Mouse (Mus musculus) ovary, adult 18-20 months (tissue): ENCODE data around the gene Mfn1.

Experiments
- DNase-seq: peaks from one replicate; pipeline ENCODE4 v3.0.0; 2022; ENCODE audit warnings: low spot score, mixed read lengths

Gene Mfn1

DNA sequence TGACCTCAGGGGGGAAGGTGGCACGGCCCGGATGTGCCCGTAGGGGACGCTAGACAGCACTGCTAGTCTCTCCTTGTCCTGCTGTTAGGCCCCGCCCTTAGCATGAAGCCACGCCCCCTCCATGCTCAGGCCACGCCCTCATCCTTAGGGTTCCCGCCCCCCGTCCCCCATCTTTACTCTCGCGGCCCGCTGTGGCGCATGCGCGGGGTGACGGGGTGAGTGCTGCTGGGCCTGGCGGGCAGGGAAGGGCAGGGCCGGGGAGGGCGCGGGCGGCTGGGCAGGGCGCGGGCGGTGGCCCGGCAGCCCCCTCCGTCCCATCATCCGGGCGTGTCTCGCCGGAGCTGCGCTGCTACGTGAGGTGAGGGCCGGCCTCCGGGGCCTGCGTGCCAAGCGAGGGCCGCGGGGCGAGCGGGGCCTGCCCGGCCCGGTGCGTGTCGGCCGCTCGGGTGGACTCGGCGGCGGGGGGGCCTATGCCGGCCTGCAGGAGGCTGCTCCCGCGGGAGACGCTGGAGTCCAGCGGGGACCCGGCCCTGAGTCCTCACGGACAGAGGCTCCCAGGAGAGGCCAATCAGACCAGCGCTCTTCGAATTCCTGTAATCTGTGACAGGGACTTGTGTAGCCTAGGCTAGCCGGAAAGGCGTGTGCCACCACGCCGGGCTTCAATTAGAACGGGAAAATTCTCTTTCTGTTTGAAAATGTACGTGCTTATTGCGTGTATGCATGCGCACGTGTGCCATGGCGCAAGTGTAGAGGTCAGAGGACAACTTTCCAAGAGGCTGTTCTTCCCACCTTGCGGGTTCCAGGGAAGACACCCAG is 18.7 kb upstream of the Mfn1 start:
- peak; percentile 94 for DNase-seq

DNA sequence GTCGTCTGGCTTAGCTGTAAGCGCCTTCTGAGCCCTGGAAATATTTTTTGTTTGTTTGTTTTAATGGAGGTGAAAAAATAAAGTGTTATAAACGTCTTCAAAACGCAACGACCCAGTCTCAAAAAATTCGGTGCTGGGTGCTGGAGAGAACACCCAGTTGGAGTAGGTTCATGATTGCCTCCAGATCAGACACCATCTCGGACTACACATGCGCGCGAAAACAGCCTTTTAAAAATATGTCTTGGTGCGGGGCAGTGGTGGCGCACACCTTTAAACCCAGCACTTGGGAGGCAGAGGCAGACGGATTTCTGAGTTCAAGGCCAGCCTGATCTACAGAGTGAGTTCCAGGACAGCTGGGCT is 18.1 kb upstream of the Mfn1 start:
- DNase-seq = no peak

DNA sequence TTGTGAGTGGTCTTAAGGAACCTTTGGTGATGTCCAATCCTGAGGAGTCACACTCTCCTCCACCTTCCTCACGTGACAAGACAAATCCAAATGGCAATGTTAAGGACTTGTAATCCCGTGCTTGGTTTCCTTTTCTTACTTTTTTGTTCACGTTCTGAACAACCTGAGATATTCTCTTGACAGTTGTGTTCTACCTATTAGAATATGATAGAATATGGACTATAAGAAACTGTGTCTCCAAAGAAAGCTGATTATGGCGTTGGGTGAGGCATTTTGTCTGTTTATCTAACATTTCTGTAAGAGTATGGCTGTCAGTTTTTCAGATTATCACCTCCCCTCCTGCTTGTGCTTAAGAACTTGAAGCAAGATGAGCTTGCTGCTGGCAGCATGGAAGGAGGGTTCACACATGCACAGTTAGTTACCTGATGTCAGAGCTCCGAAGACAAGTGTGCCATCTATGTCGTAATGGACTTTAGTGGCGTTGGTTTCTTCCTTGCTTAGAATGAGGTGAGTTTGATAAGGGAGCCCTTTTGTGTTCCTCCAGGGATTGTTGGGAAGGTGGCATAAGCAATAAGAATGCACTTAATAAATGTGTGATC is 16.5 kb upstream of the Mfn1 start:
- no peak for DNase-seq

DNA sequence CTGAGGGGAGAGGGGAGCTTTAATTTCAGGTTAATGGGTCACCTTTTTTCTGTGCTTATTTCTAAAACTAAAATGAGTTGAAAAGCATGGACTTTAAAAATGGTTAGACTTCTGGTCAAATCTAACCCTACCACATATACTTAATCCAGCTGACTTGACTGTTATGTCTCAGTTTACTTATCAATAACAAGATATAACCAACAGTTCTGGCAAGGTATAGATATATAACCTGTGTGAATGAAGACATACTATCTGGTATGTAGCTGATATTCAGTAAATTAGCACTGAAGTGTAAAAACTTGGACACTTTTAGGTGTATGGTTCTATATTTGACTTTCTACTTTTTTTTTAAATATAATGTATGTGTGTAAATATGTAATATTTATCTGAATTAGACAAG is 15.7 kb upstream of the Mfn1 start:
- no peak for DNase-seq

DNA sequence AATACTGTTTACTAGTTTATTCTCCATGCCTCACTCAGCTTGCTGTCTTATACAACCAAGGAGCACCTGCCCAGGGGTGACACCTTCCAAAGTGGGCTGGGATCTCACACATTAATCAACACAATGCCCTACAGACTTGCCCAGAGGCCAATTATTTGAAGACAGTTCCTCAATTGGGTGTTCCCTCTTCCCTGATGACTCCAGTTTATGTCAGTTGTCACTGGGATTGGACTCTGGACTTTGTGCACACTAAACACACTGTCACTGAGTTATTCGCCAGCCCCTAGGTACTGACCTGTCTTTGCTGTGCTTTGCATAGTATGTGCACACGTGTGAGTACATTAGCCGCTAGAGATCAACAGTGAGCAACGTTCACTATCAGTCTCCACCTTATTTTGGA is 2.1 kb upstream of the Mfn1 start:
- DNase-seq = no peak

DNA sequence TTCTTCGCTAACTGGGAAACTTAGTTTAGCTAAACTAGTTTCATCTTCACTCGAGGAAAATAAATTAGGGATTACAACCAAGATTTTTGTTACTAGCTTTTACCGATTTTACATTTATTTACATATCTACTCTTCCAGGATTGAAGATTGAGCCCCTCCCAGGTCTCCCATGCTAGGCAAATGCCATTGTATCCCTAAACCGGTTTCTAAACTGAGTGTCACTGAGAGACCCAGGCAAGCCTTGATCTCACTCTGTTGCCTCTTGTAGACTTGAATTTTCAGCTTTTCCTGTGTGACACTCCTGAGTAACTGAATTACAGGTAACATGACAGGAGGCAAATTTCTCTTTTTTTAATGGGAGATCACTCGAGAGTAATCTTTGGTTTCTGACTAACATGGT is 776 bp downstream of the Mfn1 start:
- DNase-seq = no peak

DNA sequence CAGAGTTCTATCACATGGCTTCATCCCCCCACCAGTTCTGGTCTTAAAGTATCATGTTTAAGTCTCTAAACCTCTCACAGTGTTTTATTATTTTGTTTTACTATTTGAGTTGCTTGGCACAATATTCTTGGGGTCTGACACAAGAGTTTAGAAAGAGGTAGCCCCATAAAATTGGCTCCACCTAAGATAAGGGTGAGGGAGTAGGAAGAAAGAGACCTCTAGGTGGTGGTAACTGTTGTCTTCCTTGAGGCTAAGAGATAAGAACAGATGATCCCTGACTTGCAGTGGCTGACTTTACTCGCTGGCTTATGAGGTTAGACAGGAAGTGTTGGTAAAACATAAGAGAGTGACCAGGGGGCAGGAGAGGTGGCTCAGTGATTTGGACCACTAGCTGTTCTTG is 6.4 kb downstream of the Mfn1 start:
- DNase-seq = no peak

DNA sequence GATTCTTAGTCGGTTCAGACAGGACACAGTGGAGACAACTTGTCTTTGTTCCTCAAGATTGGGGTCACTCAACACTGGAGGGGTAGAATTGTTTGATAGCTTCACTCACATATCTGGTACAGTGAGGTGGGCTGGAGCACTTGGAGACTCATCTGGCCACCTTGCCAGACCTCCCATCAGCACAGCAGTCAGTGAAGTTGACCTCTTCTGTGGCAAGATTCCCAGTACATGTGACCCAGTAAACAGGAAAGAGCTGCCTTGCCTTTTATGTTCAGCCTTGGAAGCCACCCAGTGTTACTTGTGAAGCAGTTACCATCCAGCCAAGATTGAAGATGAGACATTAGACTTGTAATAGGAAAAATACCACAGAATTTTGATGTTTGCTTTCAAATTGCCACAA is 8.3 kb downstream of the Mfn1 start:
- DNase-seq = peak; percentile 49

DNA sequence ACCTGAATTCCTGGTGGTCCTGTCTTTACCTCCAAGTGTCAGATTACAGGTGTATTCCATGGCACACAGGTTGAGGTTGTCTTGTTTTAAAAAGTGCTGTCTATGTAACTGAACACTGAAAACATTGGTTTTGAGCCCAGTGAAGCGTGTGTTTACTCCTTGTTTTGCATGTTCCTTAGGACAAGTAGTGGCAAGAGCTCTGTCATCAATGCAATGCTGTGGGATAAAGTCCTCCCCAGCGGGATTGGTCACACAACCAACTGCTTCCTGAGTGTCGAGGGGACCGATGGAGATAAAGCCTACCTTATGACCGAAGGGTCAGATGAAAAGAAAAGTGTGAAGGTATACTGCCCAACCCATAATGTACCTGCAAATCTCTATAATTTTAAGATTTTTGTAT is 8.8 kb downstream of the Mfn1 start:
- DNase-seq = no peak

DNA sequence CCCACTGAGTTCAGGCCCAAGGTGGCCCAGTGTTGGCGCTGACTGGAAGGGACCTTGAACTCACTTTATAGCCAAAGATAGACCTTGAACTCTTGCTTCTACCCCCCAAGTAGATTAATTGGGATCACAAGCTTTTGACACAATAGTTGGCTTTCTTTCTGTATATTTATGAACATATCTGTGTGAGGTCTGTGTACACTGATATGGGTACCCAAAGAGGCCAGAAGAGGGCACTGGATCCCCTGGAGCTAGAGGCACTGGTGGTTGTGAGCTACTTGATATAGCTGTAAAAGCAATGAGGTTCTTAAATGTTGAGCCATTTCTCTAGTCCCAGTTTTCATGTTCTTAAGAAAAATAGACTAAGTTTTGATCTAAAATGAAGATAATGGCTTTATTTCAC is 23.8 kb downstream of the Mfn1 start:
- DNase-seq = no peak

DNA sequence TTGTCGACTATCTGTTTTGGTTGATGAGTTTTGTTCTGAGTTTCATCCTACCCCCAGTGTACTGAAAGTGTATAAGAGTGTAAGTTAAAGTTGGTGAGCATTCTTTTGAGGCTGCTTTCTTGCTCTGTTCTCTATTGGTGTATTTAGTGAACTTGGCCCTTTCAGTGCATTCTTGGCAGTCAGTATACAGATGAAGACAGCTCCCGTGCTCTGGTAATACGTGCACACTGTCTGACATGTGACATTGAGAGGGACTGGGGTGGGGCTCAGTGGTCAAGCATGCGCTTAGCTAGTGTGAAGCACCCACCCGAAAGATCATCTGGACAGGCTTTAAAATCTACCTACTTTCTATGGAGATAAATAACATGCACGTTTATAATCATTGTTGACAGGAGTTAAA is 34.1 kb downstream of the Mfn1 start:
- no peak for DNase-seq

DNA sequence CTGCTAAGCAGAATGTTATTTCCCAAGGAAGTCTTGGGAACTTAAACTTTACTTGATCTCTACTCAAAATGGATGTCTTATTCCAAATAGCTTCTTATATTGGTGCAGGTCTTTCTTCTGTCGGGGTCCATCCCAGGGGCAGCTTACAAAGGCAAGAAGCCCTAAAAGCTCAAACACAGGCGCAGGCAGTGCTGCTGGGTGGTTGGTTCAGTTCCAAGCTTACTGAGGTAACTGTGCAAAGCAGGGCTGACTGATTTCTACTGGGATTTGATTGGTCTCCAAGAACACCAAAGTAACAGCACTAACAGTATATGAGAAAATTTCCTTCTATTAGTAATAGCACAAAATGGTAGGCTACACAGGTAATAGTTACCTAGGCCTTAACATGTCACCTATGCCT is 43.8 kb downstream of the Mfn1 start:
- DNase-seq = no peak

DNA sequence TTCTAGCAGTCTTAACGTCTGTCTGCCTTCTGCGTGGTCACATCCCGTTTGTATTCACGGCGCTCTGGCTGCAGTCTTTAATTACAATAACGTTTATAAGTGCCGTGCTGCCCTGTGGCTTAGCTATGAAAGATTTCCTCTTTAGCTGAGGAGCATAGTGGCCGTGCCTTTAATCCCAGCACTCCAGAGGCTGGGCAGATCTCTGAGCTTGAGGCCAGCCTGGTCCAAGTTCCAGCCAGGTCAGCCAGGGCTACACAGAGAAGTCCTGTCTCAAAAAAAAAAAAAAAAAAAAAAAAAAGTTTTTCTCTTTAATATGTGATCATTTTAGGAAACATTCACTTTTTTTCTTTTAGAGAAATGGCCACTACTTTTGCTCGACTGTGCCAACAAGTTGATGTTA is 44.6 kb downstream of the Mfn1 start:
- DNase-seq = no peak

DNA sequence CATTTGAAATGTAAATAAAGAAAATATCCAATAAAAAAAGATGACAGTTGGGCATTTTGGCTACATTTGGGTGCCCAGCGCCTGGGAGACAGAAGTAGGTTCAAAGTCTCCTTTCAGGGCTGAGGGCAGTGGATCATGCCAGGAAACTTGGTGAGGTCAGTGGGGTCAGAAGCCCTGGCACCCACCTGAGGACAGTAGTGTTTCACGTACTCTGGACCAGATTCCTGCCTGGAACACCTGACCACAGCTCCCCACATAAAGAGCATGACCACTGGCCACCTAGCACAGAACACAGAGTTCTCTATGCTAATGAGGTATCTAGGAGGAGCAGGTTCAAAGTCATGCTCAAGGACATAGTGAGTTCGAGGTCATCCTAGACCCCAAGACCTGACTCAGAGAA is 45.9 kb downstream of the Mfn1 start:
- DNase-seq = no peak

DNA sequence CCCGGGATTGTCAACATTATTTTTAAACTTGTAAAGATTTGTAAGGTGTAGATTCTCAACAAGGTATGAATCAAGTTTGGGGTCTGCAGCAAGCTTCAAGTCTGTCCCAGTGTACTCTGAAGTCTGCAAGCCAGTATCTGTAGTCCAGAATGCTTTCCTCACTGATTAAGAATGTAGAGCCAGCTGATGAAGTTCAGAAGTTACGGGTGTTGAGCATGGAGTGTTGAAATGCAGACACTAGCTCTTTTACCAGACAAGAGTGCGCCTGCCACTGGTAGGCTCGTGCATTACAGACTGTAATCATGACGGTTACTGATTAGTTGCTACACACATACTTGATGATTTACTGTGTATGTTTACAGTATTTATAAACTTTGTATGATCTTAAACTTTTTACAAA is 49.5 kb downstream of the Mfn1 start:
- DNase-seq = no peak

DNA sequence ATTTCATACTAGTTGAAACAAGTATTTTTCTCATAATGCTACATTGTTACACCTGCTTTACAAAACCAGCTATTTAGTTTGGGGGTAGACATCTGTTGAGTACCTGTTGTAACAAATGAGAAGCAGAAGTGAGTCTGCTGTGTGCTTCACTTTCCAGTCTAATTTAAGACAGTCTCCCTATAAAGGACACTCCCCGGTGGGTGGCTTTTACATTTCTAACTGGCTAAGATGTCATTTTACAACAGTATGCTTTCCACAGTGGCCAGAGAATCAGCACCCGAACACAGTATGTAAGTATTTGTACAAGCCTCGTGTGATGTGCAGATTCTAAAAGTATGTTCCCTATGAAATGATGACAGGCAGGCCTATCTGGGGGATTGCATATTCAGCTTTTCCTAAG is 51.5 kb downstream of the Mfn1 start:
- no peak for DNase-seq

DNA sequence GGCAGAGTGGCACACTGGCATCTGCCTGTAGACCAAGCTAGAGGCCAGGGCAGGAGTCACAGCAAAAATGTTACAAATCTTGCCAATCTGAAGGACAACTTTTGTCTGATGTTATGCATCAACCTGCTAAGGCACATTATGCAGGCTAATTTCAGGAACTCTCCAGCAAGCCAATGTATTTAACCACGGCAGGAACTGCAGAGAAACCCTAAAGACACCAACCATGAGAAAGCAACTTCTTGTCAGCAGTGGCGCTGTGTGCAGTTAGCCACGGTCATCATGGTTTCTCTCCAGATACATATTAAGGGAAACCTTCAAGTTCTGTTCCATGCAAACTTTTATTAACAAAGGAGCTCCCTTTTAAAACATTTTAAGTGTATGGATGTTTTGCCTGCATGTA is 52.6 kb downstream of the Mfn1 start:
- no peak for DNase-seq

DNA sequence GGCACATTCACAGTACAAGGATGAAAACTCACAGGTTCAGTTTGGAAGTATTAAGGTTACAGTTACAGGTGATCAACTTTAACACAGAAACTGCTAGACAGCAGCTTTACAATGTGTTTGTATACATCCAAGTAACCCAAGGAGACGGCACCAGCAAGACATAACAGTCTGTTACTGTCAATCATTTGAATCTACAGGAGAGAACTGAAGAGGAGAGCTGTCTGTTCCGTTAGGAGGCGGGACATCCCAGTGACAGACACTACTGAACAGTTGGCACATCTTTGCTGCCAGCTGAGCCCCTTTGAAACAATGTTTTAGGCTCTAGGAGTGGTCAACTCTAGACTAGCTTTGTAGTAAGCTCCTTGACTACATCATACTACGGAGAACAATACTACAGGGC is 54.2 kb downstream of the Mfn1 start:
- DNase-seq = no peak

DNA sequence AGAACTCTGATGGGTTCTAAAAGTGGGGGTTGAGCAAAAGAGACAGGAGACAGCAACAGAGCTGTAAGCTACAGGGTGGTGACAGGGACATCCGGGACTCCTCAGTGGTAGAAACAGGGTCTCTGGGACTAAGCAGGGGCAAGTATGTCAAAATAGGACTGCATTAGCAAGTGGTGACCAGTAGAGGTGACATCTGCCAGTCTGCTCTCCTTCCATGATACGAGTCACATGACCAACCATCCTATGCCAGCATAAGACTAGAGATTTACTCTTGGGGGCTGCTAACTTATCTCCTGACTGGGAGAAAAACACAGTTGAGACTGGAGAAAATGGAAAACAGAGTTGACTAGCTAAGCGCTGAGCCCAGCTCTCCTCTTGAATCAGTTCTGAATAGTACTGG is 57.0 kb downstream of the Mfn1 start:
- no peak for DNase-seq

DNA sequence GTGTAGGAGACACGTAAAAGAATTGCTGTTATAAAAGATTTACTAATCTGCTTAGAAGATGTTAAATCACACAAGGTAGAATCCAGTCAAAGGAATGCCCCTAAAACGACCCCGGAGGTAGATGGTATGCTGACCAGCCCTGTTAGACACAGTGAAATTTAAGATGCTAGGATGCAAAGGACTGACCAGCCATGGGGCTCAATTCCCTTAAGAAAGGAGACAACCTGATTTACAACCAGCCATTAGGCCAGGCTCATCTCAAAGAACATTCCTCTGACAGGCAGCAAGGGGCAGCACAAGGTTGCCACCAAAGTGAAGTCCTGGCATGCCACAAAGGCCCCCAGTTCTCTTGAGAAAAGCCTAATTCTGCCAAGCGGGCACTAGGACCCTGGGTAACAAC is 65.8 kb downstream of the Mfn1 start:
- no peak for DNase-seq

DNA sequence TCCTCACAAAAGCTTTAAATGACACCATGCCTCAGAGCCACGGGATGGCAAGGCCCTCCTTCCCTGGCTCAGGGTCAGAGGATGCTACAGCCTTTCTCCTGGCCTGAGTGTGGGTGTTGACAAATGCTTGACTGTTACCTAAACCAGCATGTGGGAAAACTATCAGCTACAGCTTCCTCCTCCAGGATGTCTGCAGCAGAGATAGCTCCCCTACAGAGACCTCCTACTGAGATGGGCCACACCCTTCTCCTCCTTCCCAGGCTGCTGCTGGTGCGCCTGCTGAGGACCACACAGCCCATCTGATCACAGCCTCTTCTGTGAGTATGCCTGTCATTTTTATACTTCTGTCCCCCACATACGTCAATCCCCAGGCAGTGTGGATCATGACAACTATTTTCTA is 70.1 kb downstream of the Mfn1 start:
- DNase-seq = no peak

DNA sequence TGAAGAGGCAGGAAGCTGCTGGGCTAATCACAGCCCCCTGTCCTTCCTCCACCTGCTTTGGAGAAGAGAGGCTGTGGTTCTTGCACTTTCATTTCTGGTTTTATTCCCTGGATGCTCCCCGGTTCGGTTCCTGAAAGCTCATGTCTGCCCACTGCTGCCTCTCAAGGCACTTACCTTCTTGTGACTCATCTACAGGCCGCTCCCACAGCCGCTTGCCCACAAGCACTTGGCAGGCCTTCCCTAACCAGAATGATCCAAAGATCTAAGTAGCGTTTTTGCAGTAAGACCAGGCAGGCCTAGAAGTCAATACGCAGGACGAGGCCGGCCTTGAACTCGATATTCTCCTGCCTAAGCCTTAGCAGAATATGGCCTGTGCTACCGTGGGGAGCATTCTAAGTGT is 71.8 kb downstream of the Mfn1 start:
- peak; percentile 7 for DNase-seq

DNA sequence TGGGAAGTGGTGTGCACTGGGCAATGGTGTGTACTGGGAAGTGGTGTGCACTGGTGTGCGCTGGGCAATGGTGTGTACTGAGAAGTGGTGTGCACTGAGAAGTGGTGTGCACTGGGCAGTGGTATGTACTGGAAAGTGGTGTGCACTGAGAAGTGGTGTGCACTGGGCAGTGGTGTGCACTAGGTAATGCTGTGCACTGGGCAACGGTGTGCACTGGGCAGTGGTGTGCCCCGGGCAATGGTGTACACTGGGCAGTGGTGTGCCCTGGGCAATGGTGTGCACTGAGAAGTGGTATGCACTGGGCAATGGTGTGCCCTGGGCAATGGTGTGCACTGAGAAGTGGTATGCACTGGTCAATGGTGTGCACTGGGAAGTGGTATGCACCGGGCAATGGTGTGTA is 80.0 kb downstream of the Mfn1 start:
- no peak for DNase-seq

DNA sequence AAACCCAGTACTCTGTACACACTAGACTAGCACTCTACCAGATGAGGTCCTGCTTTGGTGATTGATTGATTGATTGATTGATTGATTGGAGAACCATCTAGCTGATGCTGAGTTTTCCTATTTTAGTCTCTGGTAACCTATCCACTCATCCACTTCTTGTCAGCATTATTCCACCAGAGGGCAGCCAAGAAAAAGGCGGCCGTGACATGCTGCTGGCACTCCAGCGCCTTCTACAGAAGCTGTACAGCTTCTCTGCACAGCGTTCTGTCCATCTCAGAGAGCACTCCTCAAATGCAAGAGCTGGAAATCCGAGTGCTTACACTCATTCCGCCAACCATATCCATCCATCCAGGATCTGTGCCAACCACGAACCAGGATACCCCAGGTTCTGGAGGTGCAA is 81.3 kb downstream of the Mfn1 start:
- DNase-seq = peak; percentile 26
